Mouse (Mus musculus): Measurements from ENCODE around the gene Myl3.

Myl3 gene

GRCm38 (mm10) chr9:110762763-110763162 lies 21.1 kb downstream of the Myl3 start:
- DNase-seq (ENCODE audit: low read depth, low spot score), result no peak

GRCm38 (mm10) chr9:110763405-110763804 lies 21.7 kb downstream of the Myl3 start:
- no peak for DNase-seq (ENCODE audit: low read depth, low spot score)

GRCm38 (mm10) chr9:110772336-110772735 lies 30.7 kb downstream of the Myl3 start:
- DNase-seq (ENCODE audit: low read depth, low spot score), result no peak

GRCm38 (mm10) chr9:110774403-110775268 lies 33.0 kb downstream of the Myl3 start:
- DNase-seq (ENCODE audit: low read depth, low spot score), result no peak

GRCm38 (mm10) chr9:110775269-110776022 lies 33.8 kb downstream of the Myl3 start:
- no peak for DNase-seq (ENCODE audit: low read depth, low spot score)

GRCm38 (mm10) chr9:110778100-110778499 lies 36.4 kb downstream of the Myl3 start:
- no peak for DNase-seq (ENCODE audit: low read depth, low spot score)

- no peak for DNase-seq (ENCODE audit: low read depth, low spot score)
Observed at GRCm38 (mm10) chr9:110778559-110778958, 36.9 kb downstream of the Myl3 start.

DNA sequence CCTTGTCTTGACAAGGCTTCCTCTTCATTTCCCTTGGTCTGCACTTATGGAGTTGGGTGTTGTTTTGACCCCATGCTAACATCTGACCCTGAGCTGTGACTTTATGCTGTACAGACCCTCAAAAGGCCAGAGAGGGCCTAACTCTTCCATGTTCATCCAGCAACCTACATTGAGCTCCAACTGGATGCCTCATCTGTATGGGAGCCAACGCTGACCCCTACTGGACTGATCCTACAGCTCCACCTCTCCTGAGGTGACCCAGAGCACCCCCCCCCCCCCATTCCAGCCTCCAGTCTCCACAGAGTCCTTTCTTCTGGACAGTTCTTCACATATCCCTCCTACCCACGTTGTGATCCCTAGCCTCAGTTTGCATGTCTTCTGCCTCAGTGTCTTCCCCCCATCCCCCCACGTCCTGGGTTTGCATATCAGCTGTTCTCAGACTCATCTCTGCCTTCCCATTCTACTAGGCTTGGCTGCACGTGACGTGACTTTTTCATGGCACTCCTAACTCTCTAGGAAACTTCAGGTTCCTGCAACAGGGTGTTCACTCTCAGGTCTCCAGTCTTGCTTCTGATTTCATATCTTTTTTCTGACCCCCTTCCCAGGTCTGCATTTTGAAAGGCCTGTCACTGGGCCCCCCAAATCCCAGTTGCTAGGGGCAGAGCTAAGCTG lies 37.7 kb downstream of the Myl3 start:
- peak; percentile 15 for DNase-seq (ENCODE audit: low read depth, low spot score)

GRCm38 (mm10) chr9:110781256-110781721 lies 39.6 kb downstream of the Myl3 start:
- DNase-seq (ENCODE audit: low read depth, low spot score), result peak; percentile 94

GRCm38 (mm10) chr9:110781731-110782130 lies 40.1 kb downstream of the Myl3 start:
- DNase-seq (ENCODE audit: low read depth, low spot score), result peak; percentile 75

- no peak for DNase-seq (ENCODE audit: low read depth, low spot score)
Observed at GRCm38 (mm10) chr9:110783611-110784010, 42.0 kb downstream of the Myl3 start.

GRCm38 (mm10) chr9:110788169-110788568 lies 46.5 kb downstream of the Myl3 start:
- DNase-seq (ENCODE audit: low read depth, low spot score), result no peak

DNA sequence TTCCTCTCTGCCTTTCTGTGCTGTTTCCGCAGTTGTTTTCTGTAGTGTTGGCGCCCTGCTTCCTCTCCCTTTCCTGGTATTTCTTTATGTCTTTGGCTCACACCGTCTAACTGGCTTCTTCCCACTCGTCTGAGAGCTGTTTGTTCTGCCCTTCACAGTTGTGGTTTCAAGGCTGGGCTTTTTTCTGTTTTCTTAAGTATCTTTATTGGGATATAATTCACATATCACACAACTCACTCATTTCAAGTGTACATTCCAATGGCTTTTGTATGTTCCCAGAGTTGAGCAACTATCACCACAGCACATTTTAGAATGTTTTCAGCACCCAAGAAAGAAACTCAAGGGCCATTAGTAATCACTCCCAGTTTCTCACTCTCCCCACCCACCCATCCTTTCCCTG lies 48.8 kb downstream of the Myl3 start:
- DNase-seq (ENCODE audit: low read depth, low spot score), result peak; percentile 16

DNA sequence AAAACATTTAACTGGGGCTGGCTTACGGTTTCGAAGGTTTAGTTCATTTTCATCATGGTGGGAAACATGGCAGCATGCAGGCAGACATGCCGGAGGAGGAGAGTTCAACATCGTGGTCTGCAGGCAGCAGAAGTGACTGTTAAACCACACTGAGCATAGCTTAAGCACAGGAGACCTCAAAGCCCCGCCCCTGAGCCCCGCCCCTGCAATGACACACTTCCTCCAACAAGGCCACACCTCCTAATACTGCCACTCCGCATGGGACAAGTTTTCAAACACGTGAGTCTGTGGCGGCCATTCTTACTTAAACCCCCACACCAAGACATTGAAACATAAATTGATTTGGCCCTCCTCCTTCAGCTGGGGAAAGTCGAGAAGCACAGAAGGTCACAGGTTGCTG lies 55.4 kb downstream of the Myl3 start:
- no peak for DNase-seq (ENCODE audit: low read depth, low spot score)

DNA sequence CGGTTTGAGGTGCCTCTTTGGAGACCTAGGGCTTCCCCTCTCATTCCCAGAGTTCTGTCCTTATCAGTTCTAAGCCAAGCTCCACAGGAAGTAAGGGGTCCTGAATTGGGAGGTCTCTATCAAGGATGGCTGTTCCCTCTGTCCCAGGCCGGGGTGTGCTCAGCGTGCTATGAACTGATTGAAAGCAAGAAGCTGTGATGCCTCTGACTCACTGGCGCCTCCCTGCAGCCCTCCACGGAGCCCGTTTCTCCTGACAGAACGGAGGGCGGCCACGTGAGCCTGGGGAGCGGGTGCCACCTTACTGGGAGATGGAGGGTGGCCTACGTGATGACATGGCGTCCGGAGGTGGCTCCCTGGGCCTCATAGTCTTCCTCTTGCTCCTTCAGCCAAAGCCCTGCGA lies 56.2 kb downstream of the Myl3 start, which contains the start of gene Prss42:
TSS of gene Prss42 (plus strand) at position 301 of the 400 bp plus-strand sequence.
- DNase-seq (ENCODE audit: low read depth, low spot score), result no peak

GRCm38 (mm10) chr9:110800834-110801479 lies 59.3 kb downstream of the Myl3 start:
- DNase-seq (ENCODE audit: low read depth, low spot score), result no peak

GRCm38 (mm10) chr9:110803294-110803693 lies 61.6 kb downstream of the Myl3 start:
- DNase-seq (ENCODE audit: low read depth, low spot score), result no peak

- DNase-seq (ENCODE audit: low read depth, low spot score), result peak; percentile 54
Observed at GRCm38 (mm10) chr9:110810051-110810450, 68.4 kb downstream of the Myl3 start.

- peak; percentile 9 for DNase-seq (ENCODE audit: low read depth, low spot score)
Observed at GRCm38 (mm10) chr9:110813789-110814188, 72.1 kb downstream of the Myl3 start, which contains the start of gene Prss44. Gene Prss44 (plus strand): TSS chr9:110813994.
